Mouse (Mus musculus): ENCODE results near the gene Ctnnd2. TPM values are rescaled to one million over a fixed set of nuclear protein-coding genes. Genes with fewer than 3 reads are reported as not detected.

Gene Ctnnd2
- 0.40 TPM for polyA plus RNA-seq (2017; shearing (Covaris generic))

DNA sequence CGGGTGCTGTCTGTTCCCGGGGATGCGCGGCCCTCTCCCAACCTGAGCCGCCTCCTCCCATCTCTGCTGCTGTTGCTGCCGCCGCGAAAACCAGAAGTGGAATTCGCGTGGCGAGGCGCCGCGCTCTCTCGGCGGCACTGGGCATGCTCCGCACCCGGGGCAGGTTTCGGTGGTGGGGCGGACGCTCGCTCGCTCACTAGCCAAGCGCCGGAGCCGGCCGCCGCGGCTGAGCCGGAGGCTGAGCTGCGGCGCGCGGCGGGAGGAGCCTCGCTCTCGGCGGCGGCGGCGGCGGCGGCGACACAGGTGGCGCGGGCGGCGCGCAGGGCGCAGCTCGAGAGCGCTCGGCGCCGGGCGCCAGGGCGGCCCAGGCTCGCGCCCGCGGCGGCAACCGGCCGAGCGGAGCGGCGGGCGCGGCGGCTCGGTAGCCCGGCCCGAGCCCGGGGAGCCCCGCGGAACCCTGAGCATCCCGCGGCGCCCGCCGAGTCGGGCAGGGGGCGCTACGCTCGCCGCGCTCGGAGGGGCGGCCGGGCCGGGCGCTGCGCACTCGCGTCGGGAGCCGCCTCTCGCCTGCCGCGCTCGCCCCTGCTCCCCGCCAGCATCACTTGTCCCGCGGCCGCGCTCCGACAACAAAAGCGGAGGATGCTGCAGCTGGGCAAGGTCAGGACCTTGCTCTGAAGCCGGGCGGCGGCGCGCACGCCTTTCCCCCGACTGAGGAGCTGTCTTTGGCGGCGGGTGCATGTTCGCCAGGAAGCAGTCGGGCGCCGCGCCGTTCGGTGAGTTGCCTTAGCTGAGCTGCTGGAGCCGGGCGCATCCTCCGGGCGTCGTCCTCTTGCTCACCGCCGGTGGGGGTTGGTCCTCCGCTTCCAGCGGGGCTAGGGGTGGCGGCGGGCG is at the start of gene Ctnnd2:
Gene Ctnnd2, plus strand, starts transcription at position 203 of the 891 bp plus-strand sequence.

Data from naive thymus-derived CD4-positive, alpha-beta T cell, adult 5 months (primary cell).